Mouse (Mus musculus): ENCODE data around the gene Sepsecs.
"Not testable (repeated sequence)": the region's sequence is repeated elsewhere in the genome, so short reads cannot be mapped to it uniquely, and the experiment has no call there.

Sepsecs gene

GRCm38 (mm10) chr5:52669426-52670191, at the start of gene Sepsecs:
TSS of gene Sepsecs (minus strand) at chr5:52669708.
- DNase-seq (ENCODE audit: low spot score): peak; percentile 91

DNA sequence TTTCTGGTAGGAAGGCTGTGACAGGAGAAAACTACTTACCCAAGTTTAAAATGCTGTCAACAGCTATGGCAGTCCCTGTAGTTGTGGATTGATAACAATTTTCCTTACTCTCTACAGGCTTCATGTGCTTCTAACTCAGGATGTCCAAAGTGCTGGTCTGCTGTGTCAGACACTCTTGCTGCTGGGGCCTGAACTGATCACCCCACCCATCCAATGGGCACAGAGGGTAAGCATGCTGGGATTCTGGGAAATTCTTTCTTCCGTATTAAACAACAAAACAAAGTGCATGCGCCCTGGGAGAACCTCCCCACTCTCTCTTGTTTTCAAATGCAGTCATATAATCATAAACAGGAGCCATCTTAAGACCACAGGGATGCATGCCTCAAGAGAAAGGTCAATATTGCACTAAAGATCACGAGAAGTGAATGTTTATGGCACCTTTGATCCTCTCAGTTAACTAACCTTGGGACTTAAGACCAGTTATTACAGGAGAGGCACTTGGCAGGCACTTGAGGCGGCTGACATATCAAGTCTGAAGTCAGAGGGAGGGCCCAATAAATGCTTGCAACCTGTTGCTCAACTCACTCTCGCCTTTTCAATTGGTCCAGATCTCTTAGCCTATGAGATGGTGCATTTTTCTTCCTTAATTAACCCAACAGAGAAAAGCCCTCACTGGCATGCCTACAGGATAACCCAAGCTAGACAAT, 47.4 kb upstream of the Sepsecs start:
- no peak for DNase-seq (ENCODE audit: low spot score)

- no peak for DNase-seq (ENCODE audit: low spot score)
These were observed 43.2 kb upstream of the Sepsecs start for GRCm38 (mm10) chr5:52712704-52713103.

- no peak for DNase-seq (ENCODE audit: low spot score)
These were observed 35.1 kb upstream of the Sepsecs start for GRCm38 (mm10) chr5:52704562-52704961.

- DNase-seq (ENCODE audit: low spot score): not testable (repeated sequence)
These were observed 28.5 kb upstream of the Sepsecs start for GRCm38 (mm10) chr5:52697882-52698440.

DNA sequence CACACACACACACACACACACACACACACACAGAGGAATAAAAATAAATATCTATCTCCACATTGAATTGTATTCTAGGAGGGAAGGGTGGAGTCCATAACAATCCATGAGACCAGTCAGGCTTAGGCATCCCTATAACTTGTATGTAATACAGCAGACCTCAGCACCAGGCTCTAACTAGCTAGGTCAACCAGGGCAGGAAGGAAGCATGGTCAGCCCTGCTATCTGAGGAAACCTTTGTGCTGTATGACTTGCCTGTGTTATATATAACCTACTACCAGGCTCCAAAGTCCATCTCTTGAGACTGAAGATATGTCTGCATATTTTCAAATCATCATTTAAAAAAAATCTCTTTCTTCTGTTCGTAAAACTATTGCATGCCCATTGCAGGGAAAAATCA, 27.8 kb upstream of the Sepsecs start:
- no peak for DNase-seq (ENCODE audit: low spot score)

DNA sequence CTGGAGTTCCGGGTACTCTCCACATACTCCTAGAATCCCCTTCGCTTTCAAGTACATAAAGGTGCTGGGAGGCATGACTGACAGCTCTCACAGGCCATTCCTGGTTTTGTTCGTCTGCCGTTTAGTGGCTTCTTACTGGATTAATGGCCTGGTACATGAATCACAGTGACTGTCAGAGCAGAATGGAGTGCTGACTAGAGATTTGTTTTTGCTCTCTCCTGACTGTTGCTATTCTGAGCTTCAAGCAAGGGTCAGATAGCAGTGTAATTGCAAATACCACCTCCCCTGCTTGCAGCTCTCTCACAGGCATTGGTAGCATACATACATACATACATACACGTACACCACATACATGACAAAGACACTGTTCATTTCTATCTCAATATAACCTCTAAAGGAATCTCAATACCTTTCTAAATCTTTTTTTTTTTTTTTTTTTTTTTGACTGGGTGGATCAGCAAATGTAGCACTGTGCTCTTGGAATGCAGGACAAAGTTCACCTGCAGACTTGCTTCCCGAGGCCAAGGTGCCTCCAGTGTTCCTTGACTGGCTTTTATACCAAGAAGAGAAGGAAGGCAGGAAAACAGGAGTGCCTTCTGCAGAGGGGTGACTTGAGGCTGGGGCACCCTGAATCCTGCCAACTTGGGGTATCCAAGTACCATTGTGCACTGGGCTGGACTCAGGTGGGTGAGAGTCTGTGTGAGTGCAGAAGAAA, 18.4 kb upstream of the Sepsecs start:
- peak; percentile 59 for DNase-seq (ENCODE audit: low spot score)

DNA sequence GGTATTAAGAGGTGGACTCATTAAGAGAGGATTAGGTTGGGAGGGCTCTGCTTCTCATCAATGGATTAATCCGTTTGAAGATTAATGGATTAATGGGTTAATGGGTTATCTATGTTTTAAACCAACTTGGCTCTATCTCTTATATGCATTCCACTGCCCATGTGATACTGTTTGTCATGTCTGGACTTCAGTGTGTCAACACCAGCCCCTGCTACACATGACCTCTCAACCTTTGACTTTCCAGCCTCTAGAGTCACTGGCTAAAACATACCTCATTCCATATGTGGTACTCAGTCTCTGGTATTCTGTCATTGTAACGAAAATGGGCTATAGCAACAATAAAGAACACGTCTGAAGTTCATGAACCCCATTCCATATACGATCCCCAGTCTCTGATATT, 11.6 kb upstream of the Sepsecs start:
- peak; percentile 44 for DNase-seq (ENCODE audit: low spot score)

- no peak for DNase-seq (ENCODE audit: low spot score)
These were observed 10.7 kb upstream of the Sepsecs start for GRCm38 (mm10) chr5:52680191-52680590.

GRCm38 (mm10) chr5:52678498-52679070, 9.1 kb upstream of the Sepsecs start:
- DNase-seq (ENCODE audit: low spot score): no peak

GRCm38 (mm10) chr5:52677126-52677525, 7.6 kb upstream of the Sepsecs start:
- no peak for DNase-seq (ENCODE audit: low spot score)

- DNase-seq (ENCODE audit: low spot score): no peak
These were observed 5.0 kb upstream of the Sepsecs start for GRCm38 (mm10) chr5:52674384-52675069.

GRCm38 (mm10) chr5:52673341-52673740, 3.8 kb upstream of the Sepsecs start:
- DNase-seq (ENCODE audit: low spot score): no peak

DNA sequence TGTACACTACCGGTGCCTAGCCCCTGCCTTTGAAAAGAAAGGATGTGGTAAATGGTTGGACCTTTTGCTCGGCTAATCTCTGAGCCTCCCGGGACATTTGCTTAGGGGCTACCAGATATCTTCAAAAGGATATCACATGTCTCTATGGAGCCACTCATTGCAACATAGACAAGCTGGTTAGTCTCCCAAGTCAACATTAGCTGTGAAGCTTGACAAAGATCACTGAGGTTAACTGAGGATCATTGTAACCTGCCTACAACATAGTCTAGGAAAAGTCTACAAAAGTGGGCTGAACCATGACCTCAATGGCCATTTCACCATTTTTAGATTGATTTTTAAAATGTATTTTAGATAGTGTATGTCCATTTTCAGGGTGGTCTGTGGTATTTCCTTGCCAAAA, 1.2 kb upstream of the Sepsecs start:
- DNase-seq (ENCODE audit: low spot score): no peak

- DNase-seq (ENCODE audit: low spot score): no peak
These were observed 2.7 kb downstream of the Sepsecs start for GRCm38 (mm10) chr5:52666766-52667165.

DNA sequence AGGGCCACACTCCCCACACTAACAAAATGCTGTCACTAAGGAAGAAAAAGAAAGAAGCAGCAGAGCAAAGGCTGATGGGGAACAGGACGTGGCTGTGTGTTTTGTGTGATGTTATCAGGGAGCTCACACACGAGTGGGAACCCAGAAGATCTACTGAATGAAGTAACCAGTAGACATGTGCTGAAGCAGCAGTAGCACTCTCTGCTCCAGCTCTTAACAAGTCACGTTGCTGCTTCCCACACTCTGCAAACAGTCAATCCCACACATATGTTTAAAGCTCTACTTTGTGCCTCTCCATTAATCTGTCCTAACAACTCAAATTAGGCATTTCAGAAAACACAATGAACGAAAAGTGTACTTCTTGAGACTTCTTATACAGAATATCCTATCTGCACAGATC, 11.6 kb downstream of the Sepsecs start:
- DNase-seq (ENCODE audit: low spot score): no peak

- no peak for DNase-seq (ENCODE audit: low spot score)
These were observed 12.2 kb downstream of the Sepsecs start for GRCm38 (mm10) chr5:52657336-52657735.

DNA sequence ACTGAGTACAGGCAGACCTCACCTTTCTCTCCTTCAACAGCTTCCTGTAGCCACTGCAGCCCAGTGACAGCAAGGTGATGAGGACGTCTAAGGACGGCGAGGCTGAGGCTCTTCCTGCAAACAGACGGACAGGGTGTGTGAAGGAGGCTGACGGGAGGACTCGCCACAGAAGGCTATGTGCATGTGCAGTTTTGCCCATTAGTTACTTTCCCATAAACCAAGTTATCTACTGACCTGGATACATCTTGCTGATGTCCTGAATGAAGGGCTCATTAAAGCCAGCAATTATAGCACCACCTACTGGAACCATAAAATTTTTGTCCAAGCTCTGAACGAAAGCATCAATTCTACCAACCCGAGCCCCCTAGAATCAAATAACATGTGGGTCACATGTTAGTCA, 13.5 kb downstream of the Sepsecs start:
- no peak for DNase-seq (ENCODE audit: low spot score)

DNA sequence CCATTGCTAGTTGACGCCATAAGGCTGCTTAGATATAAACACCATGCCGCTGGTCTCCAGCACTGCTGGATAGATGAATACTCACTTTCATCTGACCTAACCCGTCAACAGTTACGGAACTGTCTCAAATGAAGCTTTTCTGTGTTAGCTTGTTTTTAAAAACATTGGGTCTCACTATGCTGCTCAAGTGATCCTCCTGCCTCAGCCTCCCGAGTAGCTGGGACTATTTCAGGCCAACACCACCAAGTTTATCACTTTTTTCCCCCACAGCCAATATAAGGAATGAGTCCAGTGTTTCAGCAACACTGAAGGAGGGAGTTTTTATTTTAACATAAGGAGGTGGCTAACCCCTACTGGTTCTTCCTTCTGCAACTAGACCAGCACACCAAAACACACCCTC, 14.5 kb downstream of the Sepsecs start:
- no peak for DNase-seq (ENCODE audit: low spot score)

DNA sequence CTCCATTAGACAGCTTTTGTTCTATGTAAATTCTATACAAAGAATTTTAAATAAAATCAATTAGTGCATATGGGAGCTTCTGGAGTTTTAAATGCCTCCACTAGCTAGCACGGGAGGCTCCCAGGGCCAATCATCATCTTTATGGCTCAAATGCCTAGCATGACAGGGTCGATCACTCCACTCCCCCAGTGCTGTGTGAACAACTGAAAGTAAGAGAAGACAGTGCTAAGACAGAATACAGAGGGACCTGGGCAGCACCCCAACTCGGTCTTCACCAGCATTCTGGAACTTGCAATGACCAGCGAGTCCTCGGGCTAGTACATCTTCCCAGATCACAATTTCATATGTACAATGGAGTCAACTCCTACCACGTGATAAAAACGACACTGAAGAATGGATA, 16.9 kb downstream of the Sepsecs start:
- DNase-seq (ENCODE audit: low spot score): no peak

DNA sequence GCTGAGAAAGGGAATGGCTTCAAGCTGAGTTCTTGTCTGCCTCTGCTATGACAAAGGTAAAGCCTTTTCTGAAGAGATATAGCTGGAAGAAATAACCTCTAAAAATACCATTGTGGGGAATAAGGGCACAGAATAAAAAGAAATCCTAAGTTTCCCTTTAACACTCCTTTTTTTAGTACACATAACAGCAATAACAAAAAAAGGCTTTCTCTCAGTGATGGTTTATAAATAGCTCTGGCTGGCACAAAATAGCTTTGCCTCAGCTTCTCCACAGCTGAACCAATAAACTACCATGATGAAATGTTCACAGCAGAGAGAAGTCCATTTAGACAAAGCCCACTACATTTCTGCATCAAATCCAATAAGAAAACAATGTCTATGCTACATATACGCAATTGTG, 17.4 kb downstream of the Sepsecs start:
- no peak for DNase-seq (ENCODE audit: low spot score)
